Mouse (Mus musculus) kidney, adult 11 months (tissue): ENCODE measurements around the gene Ednra.
"Not testable (repeated sequence)": the region's sequence is repeated elsewhere in the genome, so short reads cannot be mapped to it uniquely, and the experiment has no call there.

Experiments
- DNase-seq: peaks from one replicate; pipeline ENCODE4 v3.0.0; 2022

Ednra gene

DNA sequence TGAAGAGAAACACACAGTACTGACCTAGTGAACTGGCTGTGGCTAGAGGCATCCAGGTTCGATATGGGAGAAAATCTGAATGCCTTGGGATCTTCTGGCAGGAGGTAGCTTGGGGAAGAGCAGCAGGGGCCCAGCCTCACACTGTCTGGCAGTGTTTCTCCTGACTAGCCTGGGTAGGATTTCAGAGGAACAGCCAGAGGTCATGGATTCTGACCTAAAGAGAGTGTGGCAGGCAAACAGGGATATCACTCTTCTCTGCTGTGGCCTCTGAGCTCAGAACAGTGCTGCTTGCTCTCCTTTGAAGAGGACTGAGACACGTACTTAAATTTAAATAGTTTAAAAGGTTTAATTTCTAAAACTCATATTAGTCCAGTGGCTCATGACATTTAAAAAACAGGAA, 7.2 kb downstream of the Ednra start:
- no peak for DNase-seq

GRCm38 (mm10) chr8:77714455-77714854, 9.8 kb downstream of the Ednra start:
- no peak for DNase-seq

DNA sequence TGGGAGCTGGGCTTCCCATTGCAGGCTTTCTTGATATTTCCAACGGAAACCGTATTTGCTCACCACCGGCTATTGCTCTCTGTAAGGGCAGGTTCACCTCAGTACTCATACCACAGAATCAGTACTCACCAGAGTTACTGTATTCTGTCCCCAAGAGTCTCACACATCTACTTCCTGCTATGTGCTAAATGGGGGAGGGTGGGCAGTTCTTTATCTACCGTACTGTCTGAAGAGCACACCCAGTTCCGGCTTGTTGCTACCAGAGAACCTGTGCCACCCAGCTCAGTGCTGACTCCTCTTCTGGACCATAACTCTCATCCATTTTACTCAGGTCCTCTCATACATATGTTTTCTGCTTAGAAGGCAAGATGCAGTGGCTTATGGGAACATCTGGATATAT, 10.6 kb downstream of the Ednra start:
- DNase-seq: no peak

DNA sequence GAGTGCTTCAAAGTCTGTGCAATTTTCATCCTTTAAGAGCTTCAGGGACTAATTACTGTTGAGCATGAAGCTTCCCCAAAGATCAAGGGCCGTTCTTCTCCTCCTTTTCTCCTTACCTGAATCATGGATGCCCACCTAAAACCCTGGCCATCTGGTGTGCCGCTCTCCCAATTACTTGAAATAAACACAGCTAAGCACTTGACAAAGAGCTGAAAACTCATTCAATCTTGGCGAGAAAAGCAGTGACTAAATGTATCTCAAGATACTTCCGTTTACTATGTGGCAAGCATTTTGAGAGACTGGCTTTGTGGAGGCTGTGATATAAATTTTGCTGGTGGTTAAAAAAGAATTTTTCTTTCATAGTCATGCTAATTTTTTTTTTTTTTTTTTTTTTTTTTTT, 19.5 kb downstream of the Ednra start:
- no peak for DNase-seq

DNA sequence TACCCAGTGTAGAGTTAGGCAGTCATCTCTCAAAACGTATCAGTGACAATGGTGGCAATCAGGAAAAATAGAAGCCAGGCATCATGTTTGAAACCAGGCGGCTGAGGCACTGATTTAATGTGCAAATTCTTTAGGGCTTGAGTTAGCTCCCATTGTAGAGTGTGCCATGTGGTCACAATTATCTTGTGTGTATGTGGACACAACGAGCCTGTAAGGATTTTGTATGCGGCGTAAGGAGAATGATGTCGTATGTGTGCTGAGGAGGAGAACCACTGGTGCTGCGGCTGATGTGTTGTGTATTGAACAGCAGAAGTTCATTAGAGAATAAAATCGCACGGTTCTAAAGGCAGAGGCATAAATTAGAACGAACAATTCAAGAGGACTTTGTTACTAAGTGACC, 26.2 kb downstream of the Ednra start:
- DNase-seq: no peak

GRCm38 (mm10) chr8:77696182-77696581, 28.1 kb downstream of the Ednra start:
- DNase-seq: no peak

GRCm38 (mm10) chr8:77695486-77696058, 28.7 kb downstream of the Ednra start:
- DNase-seq: no peak

DNA sequence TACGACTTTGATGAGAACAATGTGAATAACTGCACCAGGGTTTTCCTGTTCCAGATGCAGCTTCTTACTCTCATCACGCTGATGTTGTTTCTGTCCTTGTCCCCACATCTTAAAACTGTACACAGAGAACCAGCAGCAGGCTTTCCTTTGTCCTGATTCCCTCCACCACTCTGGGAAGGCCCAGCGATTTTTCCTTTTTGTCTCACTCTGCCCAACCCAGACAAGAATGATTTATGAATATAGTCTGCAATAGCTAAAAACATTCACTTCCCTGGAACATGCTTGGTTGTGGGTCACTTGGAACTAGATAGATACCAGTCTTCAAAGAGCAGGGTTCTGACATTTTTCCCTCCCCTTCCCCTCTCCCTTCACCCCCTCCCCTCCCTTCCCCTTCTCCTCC, 29.2 kb downstream of the Ednra start:
- no peak for DNase-seq

- no peak for DNase-seq
Measured at GRCm38 (mm10) chr8:77694588-77694987, 29.7 kb downstream of the Ednra start.

GRCm38 (mm10) chr8:77689421-77690059, 34.7 kb downstream of the Ednra start:
- not testable (repeated sequence) for DNase-seq

DNA sequence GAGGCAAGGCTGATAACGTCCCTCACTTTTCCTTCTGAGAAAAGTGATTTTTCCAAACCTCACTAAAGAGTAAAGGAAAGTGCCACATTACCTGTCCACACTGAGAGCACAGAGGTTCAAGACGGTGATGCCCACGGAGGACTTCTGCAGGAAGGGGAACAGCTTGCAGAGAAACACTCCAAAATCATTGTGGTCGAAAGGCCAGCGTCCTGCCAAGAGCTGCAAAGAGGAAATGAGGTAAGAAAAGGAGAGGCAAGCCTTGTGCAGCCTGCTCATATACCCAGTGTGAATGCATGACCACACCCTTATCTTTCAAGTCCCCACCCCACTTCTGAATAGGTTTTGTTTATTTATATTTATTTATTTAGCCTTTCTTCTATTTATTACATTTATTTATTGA, 35.3 kb downstream of the Ednra start:
- DNase-seq: no peak

DNA sequence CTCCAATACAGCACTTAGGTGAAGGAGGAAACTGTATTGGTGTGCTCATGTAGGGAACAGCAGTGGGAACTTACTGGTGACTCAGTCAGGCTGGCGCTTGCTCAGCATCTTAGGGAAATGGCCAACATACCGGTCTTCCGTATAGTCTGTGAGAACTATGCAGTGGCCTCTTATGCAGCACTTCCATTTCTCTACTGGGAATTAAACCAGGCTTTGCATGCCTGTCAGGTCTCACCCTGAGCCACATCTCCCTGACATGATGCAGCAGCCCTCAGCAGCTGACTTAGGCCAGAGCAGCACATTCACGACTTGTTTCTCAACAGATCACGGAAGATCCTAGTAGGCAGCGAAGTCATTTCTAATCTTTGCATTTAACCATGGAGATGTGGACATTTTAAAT, 39.9 kb downstream of the Ednra start:
- no peak for DNase-seq

DNA sequence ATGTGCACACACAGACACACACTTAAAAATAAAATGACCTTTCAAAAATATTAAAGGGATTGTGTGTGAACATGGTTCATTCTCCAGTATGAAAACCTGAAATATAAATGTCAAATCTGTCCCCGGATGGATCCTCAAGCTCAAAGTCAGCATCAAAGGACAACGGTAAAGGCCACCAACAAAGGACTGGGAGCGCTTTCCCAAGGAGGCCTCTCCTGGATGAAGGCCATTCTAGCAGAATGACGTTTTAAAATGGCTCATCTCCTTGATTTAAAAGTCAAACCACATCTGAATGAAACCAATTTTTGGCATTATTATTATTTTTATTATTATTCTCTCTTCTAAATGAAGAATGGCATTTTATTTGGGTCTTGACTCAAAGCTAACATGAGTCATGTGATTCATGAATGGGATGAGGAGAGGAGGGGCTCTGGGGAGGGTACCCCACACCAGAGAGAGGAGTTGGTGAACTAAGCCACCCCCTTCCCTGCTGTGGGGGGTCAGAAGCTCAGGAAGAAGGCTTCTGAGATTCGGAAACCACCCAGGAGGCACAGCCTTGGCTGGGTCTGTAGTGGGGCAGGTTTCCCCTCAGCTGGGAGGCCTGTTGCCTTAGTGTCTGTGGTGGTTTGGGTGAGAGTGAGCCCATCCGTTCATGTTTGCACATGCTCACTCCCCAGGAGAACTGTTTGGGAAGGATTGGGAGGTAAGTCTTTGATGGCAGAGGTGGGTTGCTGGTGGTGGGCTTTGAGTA, 40.7 kb downstream of the Ednra start:
- no peak for DNase-seq

DNA sequence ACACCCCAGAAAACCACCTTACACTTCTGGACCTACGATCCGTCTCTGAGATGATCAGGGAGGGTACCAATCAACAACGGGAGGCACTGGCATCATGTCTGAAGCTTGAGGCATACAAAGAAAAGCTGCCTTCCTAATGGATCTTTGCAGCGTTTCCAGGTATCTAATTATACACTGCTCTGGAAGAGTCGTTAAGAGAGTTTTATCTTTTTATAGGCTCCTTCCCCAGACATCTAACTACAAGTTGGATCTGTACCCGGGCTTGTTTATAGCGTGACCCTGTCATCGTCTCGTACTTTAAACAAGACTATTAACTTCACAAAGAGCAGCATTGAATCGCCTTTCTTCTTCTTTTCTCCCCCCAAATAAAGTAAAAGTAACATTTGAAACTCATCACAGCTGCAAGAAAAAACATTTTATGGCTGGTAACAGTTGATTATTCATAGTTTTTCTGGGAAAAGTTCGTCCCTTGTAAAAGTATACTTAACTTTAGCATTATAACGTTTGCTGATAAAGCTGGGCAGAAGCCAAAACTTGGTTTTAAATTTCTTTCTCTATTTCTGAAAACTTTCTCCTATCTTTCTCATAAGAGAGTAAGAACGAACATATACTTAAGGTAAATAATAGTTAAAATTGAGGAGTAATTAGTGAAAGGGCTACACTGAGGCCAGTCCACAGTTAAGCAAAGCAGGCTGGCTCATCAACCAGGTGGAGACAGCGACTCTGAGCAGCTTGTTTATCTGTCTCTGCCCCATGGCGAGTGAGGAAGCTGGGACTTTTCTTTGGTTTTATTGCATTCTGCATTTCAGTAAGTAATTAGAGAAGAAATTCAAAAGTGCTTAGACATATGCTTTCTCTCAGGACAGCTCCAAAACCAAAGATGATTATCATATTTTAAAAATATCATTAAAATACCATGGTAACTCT, 42.0 kb downstream of the Ednra start:
- DNase-seq: no peak

GRCm38 (mm10) chr8:77672036-77672435, 52.2 kb downstream of the Ednra start:
- DNase-seq: no peak

DNA sequence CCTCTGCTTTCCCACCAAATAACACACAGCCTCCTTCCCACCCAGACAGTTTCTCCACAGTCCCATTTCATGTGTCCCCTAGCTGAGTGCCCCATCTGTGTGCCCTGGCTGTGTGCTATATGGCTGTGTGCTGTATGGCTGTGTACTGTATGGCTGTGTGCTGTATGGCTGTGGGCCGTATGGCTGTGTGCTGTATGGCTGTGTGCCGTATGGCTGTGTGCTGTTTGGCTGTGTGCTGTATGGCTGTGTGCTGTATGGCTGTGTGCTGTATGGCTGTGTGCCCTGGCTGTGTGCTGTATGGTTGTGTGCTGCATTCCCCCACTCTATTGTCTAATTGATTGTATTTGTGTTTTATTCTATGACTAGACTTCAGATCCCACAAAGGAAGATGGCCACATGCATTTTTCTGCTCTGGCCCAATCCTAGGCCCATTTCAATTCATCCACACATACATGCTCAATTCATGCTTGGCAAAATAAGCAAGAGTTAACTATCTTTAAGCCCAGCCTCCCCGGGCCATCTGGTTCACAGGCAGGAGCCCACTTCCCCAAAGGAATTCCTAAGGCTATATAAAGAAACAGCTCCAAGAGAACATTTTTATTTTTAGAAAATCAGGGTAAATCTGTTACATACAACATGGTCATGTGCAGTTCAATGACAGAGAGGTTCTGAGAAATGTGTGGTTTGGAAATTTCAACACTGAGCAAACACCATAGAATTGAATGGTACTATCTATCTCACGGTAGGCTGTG, 53.5 kb downstream of the Ednra start:
- DNase-seq: no peak

DNA sequence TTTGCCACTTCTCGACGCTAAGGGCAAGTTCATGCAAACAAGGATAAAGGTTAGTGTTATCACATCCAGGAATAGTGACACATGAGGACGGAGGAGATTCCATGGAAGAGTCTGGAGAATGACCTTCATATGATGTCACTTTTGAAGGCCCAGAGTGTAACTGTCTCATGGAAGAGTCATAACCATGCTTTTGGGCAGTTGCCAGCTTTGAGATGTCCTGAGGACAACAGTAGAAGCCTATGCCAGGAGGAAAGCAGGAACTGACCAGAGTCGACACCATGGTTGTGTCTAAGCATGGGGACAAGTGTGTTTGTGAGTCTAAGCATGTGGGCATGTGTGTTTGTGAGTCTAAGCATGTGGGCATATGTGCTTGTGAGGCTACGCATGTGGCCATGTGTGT, 56.3 kb downstream of the Ednra start:
- DNase-seq: no peak

- DNase-seq: no peak
Measured at GRCm38 (mm10) chr8:77664901-77665300, 59.4 kb downstream of the Ednra start.

DNA sequence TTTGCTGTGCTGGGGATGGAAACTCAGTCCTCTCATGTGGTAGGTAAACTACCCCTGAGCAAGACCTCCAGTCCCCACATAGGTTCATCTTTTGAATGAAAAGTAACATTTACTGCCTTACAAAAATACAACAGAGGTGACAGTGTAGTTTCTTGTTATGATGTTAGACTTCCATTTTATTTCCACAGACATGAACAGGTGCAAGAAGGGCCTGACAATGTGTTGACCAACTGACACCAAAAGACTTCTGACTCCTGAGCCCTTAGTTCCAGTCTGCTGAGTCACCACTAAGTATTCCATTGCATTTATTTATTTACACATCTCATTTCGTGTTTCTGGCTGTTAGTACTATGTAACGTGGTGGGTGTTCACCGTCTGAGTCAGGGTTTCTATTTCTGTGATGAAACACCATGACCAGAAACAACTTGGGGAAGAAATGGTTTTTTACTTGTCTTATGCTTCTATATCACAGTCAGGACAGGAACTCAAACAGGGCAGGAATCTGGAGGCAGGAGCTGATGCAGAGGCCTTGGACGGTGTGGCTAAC, 64.7 kb downstream of the Ednra start:
- no peak for DNase-seq

- no peak for DNase-seq
Measured at GRCm38 (mm10) chr8:77658356-77658755, 65.9 kb downstream of the Ednra start.

GRCm38 (mm10) chr8:77650646-77651190, 73.5 kb downstream of the Ednra start:
- no peak for DNase-seq
